8 mouse cellular contexts compared by ENCODE assay signal in the genomic region with DNA sequence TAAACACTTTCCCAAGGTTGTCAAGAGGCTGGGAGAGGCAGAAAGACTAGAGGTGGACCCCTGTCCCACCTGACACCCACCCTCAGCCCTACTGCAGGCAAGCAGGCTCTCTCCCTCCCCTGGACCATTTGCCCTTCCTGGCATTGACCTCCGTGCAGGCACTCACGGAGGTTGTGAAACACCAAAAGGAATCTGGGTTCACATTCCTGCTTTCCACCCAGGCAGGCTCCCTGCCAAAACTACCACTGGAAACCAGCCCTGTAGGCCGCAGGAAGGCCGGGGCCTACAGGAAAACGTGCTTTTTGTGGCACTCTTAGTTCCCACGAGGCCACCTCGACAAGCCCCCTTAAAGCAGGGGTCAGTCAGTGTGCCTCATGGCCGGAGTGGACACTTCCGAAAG.
A peak's percentile ranks its signal among the peaks of the same experiment; 100 is the strongest.
DNase-seq lines count a peak whose midpoint lies in the region; ATAC-seq and TF ChIP-seq lines count a peak whose summit lies in the region.

No protein-coding gene starts in this region.

- TF ChIP-seq CTCF in gastrocnemius, adult 2 months (IDR thresholded peaks at IDR 0.05), result no peak
- TF ChIP-seq CTCF in thymus, adult 2 months (IDR thresholded peaks at IDR 0.05; ENCODE audit: borderline replicate concordance, control insufficient read depth, extremely low read depth, insufficient read depth, low read length, poor library complexity), result no peak

- intact Hi-C loops in gastrocnemius, adult 2 months (cut with DNase I), result no loop called here

- DNase-seq in limb, embryonic 10.5 days (ENCODE audit: low spot score), result no peak
- peak; percentile 73 for DNase-seq in gastrocnemius, adult 2 months
- DNase-seq in kidney, adult 8-10 months, result peak; percentile 73 to 87
- peak; percentile 91 for DNase-seq in lung, postnatal 36 days
- DNase-seq in thymus, adult 2 months, result no peak
- DNase-seq in cerebellum, adult 11 months, result no peak
- DNase-seq in layer of hippocampus, postnatal 36 days, result no peak

- H3K9me3 ChIP-seq in limb, embryonic 12.5 days, result no peaks in the 10 kb centered on the region
- no peaks in the 10 kb centered on the region for H3K9me3 ChIP-seq in limb, embryonic 10.5 days (replicated peaks)

- peaks cover 88% of the 10 kb centered on the region for H3K4me1 ChIP-seq in limb, embryonic 12.5 days (replicated peaks)
- H3K4me1 ChIP-seq in limb, embryonic 10.5 days, result peaks cover 78% of the 10 kb centered on the region
- H3K4me1 ChIP-seq in thymus, adult 2 months (replicated peaks; ENCODE audit: control insufficient read depth, insufficient read depth, low read length), result no peaks in the 10 kb centered on the region

- peaks cover 5% of the 10 kb centered on the region; the same call in 1 of the 2 replicates for H3K27me3 ChIP-seq in limb, embryonic 12.5 days
- H3K27me3 ChIP-seq in limb, embryonic 10.5 days (ENCODE audit: low read depth, poor library complexity, severe bottlenecking), result peaks cover 2% of the 10 kb centered on the region; the same call in 1 of the 2 replicates
- H3K27me3 ChIP-seq in thymus, adult 2 months (ENCODE audit: control insufficient read depth, insufficient read depth, low read length), result no peaks in the 10 kb centered on the region; the same call in 1 of the 2 replicates

- no peak for TF ChIP-seq POLR2A in thymus, adult 2 months (IDR thresholded peaks at IDR 0.05; ENCODE audit: control insufficient read depth, extremely low read depth, insufficient read depth, low read length, poor library complexity)

- H3K4me3 ChIP-seq in limb, embryonic 12.5 days (replicated peaks), result no peak overlapping the region
- no peak overlapping the region for H3K4me3 ChIP-seq in limb, embryonic 10.5 days
- H3K4me3 ChIP-seq in gastrocnemius, adult 2 months, result no peak overlapping the region
- H3K4me3 ChIP-seq in thymus, adult 2 months (ENCODE audit: control insufficient read depth, insufficient read depth, low read length), result no peak overlapping the region

- WGBS in limb, embryonic 12.5 days, result 60% methylated on average over 9 of the region's 9 CpGs
- 79% methylated on average over 9 of the region's 9 CpGs for WGBS in limb, embryonic 10.5 days
- WGBS in thymus, adult 2 months, result 88% methylated on average over 9 of the region's 9 CpGs

- H3K27ac ChIP-seq in limb, embryonic 12.5 days, result peak overlapping the region; percentile 41; the same call in 1 of the 2 replicates
- H3K27ac ChIP-seq in limb, embryonic 10.5 days, result no peak overlapping the region
- peak overlapping the region; percentile 54 for H3K27ac ChIP-seq in gastrocnemius, adult 2 months
- no peak overlapping the region for H3K27ac ChIP-seq in thymus, adult 2 months (ENCODE audit: control insufficient read depth, insufficient read depth, low read length)

- H3K36me3 ChIP-seq in limb, embryonic 12.5 days, result peaks cover 27% of the 10 kb centered on the region
- peaks cover 38% of the 10 kb centered on the region for H3K36me3 ChIP-seq in limb, embryonic 10.5 days
- no peaks in the 10 kb centered on the region for H3K36me3 ChIP-seq in thymus, adult 2 months (ENCODE audit: control insufficient read depth, insufficient read depth, low read length)

- H3K4me2 ChIP-seq in limb, embryonic 12.5 days, result no peak overlapping the region

- no peak overlapping the region for H3K9ac ChIP-seq in limb, embryonic 12.5 days (replicated peaks)

- ATAC-seq in limb, embryonic 12.5 days (ENCODE audit: insufficient number of reproducible peaks, insufficient read depth, low FRiP score, low TSS enrichment, low read depth), result no peak

Comparison
In these comparisons a context has a peak if more than half of its experiments do, and no peak if none do; other contexts are left out.
1. H3K27ac ChIP-seq: peak in limb, embryonic 12.5 days (single experiment) and gastrocnemius, adult 2 months (single experiment); none in limb, embryonic 10.5 days (single experiment) and thymus, adult 2 months (single experiment).
2. DNase-seq: peak in gastrocnemius, adult 2 months (single experiment), kidney, adult 8-10 months (2 of 2) and lung, postnatal 36 days (single experiment); none in limb, embryonic 10.5 days (single experiment), thymus, adult 2 months (single experiment), cerebellum, adult 11 months (single experiment) and layer of hippocampus, postnatal 36 days (0 of 2).